Mouse (Mus musculus) neural tube, embryonic 14.5 days (tissue): Measurements from ENCODE around the gene Cyp1b1. TPM values are rescaled to one million over a fixed set of nuclear protein-coding genes. Genes with fewer than 3 reads are reported as not detected.

Source experiments
- ATAC-seq: fragments of 200-750 bp; cut with Nextera tagmentation; 2 replicates; pipeline ENCODE4 v1.8.0; 2017; ENCODE audit warnings: low read depth, mild to moderate bottlenecking, moderate TSS enrichment, moderate library complexity
- H3K27ac ChIP-seq: fragments of 300-500 bp; sonication (generic); 2 replicates; pipeline ENCODE4 v1.5.1; 2014; ENCODE audit warnings: low read depth, mild to moderate bottlenecking, control low read depth, low read length, moderate library complexity, mixed read lengths
- H3K27me3 ChIP-seq: fragments of 300-500 bp; sonication (generic); 2 replicates; pipeline ENCODE4 v1.6.1; 2014; ENCODE audit warnings: low read length; ENCODE audit not compliant: control insufficient read depth, insufficient read depth
- H3K36me3 ChIP-seq: fragments of 300-500 bp; sonication (generic); 2 replicates; pipeline ENCODE4 v1.6.1; 2014; ENCODE audit warnings: low read length, mixed read lengths; ENCODE audit not compliant: control insufficient read depth, insufficient read depth
- H3K4me1 ChIP-seq: fragments of 300-500 bp; sonication (generic); 2 replicates; pipeline ENCODE4 v1.6.1; 2014; ENCODE audit warnings: low read length; ENCODE audit not compliant: control insufficient read depth, insufficient read depth
- H3K4me2 ChIP-seq: fragments of 300-500 bp; sonication (generic); 2 replicates; pipeline ENCODE4 v1.6.1; 2014; ENCODE audit warnings: mild to moderate bottlenecking, low read depth, low read length, control low read depth
- H3K4me3 ChIP-seq: fragments of 300-500 bp; sonication (generic); 2 replicates; pipeline ENCODE4 v1.5.1; 2014; ENCODE audit warnings: low read depth, low read length, control low read depth, mixed read lengths
- H3K9ac ChIP-seq: fragments of 300-500 bp; sonication (generic); replicated peaks from 2 replicates; pipeline ENCODE4 v1.6.1; 2014; ENCODE audit warnings: low read depth, mild to moderate bottlenecking, control low read depth, low read length, mixed read lengths
- H3K9me3 ChIP-seq: fragments of 300-500 bp; sonication (generic); 2 replicates; pipeline ENCODE4 v1.6.1; 2016; ENCODE audit warnings: low read length; ENCODE audit not compliant: control insufficient read depth
- WGBS: fragments of 180-500 bp; shearing (Covaris S2); extraction: QIAGEN DNeasy Blood & Tissue Kit; methylation state at CpG from one replicate; pipeline ENCODE4 v1.1.7; 2014; 5-methylcytosine and 5-hydroxymethylcytosine counted together
- polyA plus RNA-seq: library from polyadenylated mRNA; unstranded; fragments of >200 nt; fragmentation: Nextera tagmentation; extraction: Ambion mirVana; gene quantifications from 2 replicates; pipeline ENCODE4 v1.2.1, GENCODE M21; 2014

Cyp1b1 gene
- polyA plus RNA-seq, 1 experiment from 2014 or later, result 0.95 TPM

DNA sequence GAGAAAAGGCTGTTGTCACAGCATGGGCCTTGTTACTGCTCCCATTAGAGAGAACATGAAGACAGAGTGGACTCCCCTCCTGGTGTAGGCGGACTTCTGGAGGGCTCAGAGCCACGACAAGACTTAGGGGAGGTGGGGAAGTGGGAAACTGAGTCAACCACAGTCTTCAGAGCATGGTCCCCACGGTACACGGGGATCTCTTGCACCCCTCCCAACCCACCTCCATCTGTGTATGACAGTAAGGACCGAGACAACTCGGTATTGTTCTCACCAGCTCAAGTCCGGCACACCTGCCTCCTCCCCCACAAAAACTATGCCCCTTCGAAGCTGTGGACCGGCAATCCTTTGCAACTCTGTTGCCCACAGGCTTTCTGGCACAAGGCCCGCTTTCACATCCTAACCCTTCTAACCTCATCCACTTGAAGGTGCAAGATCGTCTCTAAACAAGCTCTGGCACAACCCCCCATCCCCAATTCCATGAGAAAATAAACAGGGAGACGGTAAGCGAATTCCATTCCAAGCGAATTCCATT is 13.3 kb upstream of the Cyp1b1 start:
- no peaks in the 10 kb centered on the region for H3K36me3 ChIP-seq
- no peaks in the 10 kb centered on the region for H3K27me3 ChIP-seq
- no peak overlapping the region for H3K9ac ChIP-seq
- H3K9me3 ChIP-seq, result no peaks in the 10 kb centered on the region
- H3K4me2 ChIP-seq, result no peak overlapping the region
- 40% methylated on average over 14 of the region's 14 CpGs for WGBS
- no peaks in the 10 kb centered on the region for H3K4me1 ChIP-seq
- no peak overlapping the region for H3K4me3 ChIP-seq
- no peak overlapping the region for H3K27ac ChIP-seq
- no peak for ATAC-seq

DNA sequence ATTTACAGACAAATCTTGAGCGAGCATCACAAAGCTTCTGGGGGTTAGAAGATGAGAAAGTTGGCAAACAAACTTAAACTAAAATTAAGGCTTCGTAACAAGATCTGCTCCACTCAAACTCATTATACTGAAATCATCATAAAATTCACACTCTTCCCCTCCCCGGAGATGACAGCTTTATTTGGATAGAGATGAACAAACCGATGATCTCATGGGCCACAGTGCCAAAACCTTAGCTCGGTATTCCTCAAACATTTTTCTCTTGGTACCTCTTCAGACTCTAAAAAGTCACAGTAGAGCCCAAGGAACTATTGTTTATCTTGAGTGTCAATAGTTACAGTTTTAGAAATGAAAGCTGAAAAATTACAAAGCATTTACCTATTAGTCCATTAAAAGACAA is 11.8 kb upstream of the Cyp1b1 start:
- Histone ChIP-seq H3K4me2 (no peak overlapping the region), H3K4me1 (no peaks in the 10 kb centered on the region), H3K27ac (no peak overlapping the region), H3K9ac (no peak overlapping the region), H3K27me3 (no peaks in the 10 kb centered on the region), H3K36me3 (no peaks in the 10 kb centered on the region), H3K4me3 (no peak overlapping the region), H3K9me3 (no peaks in the 10 kb centered on the region)
- WGBS, result 87% methylated on average over 5 of the region's 5 CpGs
- ATAC-seq, result no peak

DNA sequence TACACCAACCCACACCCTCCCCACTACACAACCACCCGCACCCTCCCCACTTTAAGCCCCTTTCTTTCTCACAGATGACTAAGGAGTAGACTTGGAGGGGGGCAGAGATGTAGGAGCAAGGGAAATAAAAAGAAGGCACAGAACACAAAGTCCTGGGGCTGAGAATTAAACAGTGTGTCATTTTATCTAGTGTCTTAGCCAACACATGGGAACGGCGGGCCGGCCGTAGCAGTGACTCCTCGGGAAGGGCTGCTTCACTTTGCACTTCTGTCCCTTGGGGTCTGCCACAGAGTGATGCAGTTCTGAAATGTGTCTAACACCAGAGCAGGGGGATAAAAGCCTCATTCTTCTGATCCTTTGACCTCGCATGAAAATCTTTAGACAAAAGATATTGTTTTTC is 5.8 kb upstream of the Cyp1b1 start:
- no peaks in the 10 kb centered on the region for H3K27me3 ChIP-seq
- no peaks in the 10 kb centered on the region for H3K36me3 ChIP-seq
- H3K9ac ChIP-seq, result no peak overlapping the region
- H3K27ac ChIP-seq, result no peak overlapping the region
- no peak for ATAC-seq
- H3K4me2 ChIP-seq, result no peak overlapping the region
- 78% methylated on average over 7 of the region's 7 CpGs for WGBS
- peaks cover 4% of the 10 kb centered on the region for H3K4me1 ChIP-seq
- no peak overlapping the region for H3K4me3 ChIP-seq
- no peaks in the 10 kb centered on the region for H3K9me3 ChIP-seq

DNA sequence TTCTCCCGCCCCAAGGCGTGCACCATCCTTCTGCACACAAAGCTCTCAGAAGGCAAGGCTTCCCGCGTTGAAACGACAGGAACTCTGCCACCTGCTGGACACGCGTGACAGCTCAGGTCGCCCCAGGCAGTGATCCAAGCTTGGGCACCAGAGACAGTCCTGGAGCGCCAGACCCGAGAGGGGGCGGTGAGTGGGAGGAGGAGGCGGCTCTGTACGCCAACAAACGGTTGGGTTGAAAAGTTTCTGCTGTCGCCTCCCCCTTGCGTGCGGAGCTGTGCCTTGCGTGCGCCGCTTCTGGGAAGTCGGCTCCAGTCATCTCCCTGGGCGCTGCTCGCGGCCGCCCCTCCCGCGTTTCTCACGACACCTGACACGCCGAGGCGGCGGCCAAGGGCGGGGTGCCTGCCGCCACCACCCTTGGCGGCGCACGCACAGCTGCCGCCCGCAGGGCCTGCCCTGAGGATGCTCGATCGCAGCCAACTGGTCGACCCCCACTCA is 835 bp upstream of the Cyp1b1 start:
- Histone ChIP-seq H3K4me1 (peaks cover 15% of the 10 kb centered on the region), H3K4me2 (peak overlapping the region; percentile 99), H3K9me3 (no peaks in the 10 kb centered on the region), H3K4me3 (peak overlapping the region; percentile 34), H3K27ac (no peak overlapping the region), H3K27me3 (peaks cover 33% of the 10 kb centered on the region), H3K36me3 (no peaks in the 10 kb centered on the region), H3K9ac (peak overlapping the region; percentile 37; the same call in 1 of the 2 replicates)
- peak; percentile 88 for ATAC-seq
- under 1% methylated on average over 42 of the region's 42 CpGs for WGBS

DNA sequence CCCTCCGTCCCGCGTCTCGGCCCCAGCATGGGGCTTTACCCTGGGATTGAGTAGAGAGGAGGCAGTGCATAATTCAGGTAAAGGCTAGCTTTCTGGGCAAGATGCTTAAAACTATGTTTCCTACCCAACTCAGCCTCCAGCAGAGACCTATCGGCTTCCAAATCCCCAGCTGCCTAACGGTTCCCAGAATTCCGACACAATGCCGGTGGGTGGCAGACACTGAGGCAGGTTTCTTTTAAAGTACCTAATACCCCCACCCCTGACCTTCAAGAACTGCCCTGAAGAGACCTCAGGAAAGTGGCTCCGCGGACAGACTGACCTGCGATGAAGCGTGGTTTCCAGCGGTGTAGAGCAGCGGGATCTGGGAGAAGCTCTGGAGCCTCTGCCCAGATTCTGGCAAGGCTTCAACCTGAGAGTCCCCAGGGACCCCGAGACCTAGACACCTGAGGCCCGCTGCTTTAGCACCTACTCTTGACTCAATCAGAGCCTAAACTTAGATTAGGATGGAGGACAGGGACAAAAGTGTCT is 429 bp downstream of the Cyp1b1 start:
- Histone ChIP-seq H3K9ac (no peak overlapping the region), H3K9me3 (no peaks in the 10 kb centered on the region), H3K4me3 (peak overlapping the region; percentile 34), H3K27ac (no peak overlapping the region), H3K36me3 (no peaks in the 10 kb centered on the region), H3K27me3 (peaks cover 39% of the 10 kb centered on the region), H3K4me1 (peaks cover 15% of the 10 kb centered on the region), H3K4me2 (peak overlapping the region; percentile 99)
- ATAC-seq, result no peak
- 2% methylated on average over 16 of the region's 16 CpGs for WGBS

DNA sequence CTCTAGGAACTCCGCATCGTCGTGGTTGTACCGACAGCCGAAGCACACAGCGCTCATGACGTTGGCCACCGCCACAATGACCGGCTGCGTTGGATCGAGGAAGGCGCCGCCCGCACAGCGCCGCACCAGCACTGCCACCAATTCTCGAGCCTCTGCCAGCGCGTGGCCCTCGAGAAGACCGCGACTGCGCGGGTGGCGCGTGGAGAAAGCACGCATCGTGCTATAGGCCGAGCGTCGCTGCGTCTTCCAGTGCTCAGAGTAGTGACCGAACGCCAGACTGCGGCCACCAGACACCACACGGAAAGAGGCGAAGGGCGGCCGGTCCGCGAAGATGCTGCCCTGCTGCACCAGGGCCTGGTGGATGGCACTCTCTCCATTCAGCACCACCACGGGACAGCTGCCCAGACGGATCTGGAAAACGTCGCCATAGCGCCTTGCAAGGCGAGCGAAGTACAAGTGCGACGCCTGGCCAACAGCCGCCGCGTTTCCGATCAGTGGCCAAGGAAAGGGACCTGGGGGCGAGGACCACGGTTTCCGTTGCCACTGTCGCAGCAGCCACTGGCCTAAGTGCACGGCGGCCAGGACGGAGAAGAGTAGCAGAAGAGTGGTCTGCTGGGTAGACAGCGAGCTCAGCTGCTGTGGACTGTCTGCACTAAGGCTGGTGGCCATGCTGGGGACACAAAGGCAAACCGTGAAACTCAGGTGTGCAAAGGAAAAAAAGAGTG is 1.1 kb downstream of the Cyp1b1 start:
- Histone ChIP-seq H3K4me2 (peak overlapping the region; percentile 70), H3K36me3 (no peaks in the 10 kb centered on the region), H3K27me3 (peaks cover 42% of the 10 kb centered on the region), H3K9ac (peak overlapping the region; percentile 39; the same call in 1 of the 2 replicates), H3K4me3 (peak overlapping the region; percentile 34), H3K9me3 (no peaks in the 10 kb centered on the region), H3K4me1 (peaks cover 15% of the 10 kb centered on the region), H3K27ac (no peak overlapping the region)
- WGBS, result 0% methylated on average over 63 of the region's 63 CpGs
- peak; percentile 57; the same call in 1 of the 2 replicates for ATAC-seq

DNA sequence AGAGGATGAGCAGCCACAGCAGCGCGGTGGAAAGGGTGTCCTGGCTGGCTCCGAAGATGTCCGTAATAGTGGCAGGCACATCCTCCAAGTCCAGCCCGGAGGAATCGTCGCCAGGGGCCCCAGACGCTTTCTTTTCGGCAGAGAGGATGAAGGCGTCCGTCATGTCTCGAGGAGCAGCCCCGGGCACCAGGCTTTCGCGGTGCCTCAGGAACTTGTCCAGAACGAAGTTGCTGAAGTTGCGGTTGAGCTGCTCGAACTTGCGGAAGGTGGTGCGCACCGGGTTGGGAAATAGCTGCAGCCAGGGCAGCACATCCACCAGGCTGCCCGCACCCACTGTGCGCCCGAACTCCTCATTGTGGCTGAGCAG is 1.6 kb downstream of the Cyp1b1 start:
- 2% methylated on average over 24 of the region's 24 CpGs for WGBS

DNA sequence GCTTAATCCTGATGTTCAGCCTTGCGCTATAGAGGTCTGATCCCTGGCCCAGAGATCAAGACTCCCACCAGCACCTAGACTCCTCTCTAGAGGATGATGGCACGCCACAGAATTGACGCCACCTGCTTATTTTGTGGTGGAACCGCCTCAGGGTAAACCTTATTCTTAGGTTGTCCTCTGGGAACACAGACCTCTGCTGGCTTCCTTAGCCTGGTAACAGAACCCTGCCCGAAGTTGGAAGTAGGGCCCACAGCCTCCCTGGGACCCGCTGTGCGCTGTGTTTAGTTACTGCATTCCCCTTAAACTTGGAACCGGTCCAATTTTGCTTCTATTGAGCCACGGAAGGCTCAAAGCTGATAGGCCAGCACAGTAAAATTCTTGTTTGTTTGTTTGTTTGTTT is 2.3 kb downstream of the Cyp1b1 start:
- Histone ChIP-seq H3K27ac (no peak overlapping the region), H3K9ac (no peak overlapping the region), H3K9me3 (no peaks in the 10 kb centered on the region), H3K4me1 (peaks cover 15% of the 10 kb centered on the region), H3K4me2 (no peak overlapping the region), H3K27me3 (peaks cover 42% of the 10 kb centered on the region), H3K4me3 (no peak overlapping the region), H3K36me3 (no peaks in the 10 kb centered on the region)
- ATAC-seq, result no peak
- WGBS, result 2% methylated on average over 9 of the region's 9 CpGs

More for the DNA sequence above, 1.6 kb downstream of the Cyp1b1 start:
- Histone ChIP-seq H3K27me3 (peaks cover 42% of the 10 kb centered on the region), H3K27ac (no peak overlapping the region), H3K4me2 (peak overlapping the region; percentile 70), H3K4me1 (peaks cover 15% of the 10 kb centered on the region), H3K4me3 (peak overlapping the region; percentile 34), H3K9ac (peak overlapping the region; percentile 39; the same call in 1 of the 2 replicates), H3K36me3 (no peaks in the 10 kb centered on the region), H3K9me3 (no peaks in the 10 kb centered on the region)
- no peak for ATAC-seq

DNA sequence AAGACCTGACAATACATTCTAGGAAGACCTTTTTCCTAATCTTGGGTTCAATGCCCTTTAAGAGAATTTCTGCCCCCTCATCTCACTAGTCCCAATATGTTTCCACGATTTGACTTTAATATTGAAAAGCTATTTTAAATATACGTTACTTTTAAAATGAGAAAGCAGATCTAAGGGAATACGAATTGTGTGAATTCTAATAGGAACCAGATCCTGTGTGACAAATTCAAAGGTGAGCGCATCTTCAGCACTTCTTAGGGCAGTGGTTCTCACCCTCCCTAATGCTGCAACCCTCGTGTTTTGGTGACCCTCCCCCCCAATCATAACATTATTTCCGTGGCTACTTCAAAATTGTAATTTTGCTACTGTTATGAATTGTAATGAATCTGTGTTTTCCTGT is 2.9 kb downstream of the Cyp1b1 start:
- no peak for ATAC-seq
- Histone ChIP-seq H3K4me1 (peaks cover 15% of the 10 kb centered on the region), H3K9me3 (no peaks in the 10 kb centered on the region), H3K27ac (no peak overlapping the region), H3K4me2 (no peak overlapping the region), H3K27me3 (peaks cover 42% of the 10 kb centered on the region), H3K4me3 (no peak overlapping the region), H3K36me3 (no peaks in the 10 kb centered on the region), H3K9ac (no peak overlapping the region)
- 12% methylated on average over 6 of the region's 6 CpGs for WGBS
